Mouse (Mus musculus) ES-E14 (cell line): ENCODE results near the gene Col25a1.

ENCODE experiments used
- HCFC1 ChIP-seq: IDR thresholded peaks from 2 replicates; pipeline ENCODE4 v1.6.1; 2012; ENCODE audit warnings: low read length, inconsistent platforms, borderline replicate concordance; ENCODE audit not compliant: insufficient read depth
- ZC3H11A ChIP-seq: IDR thresholded peaks from 2 replicates; pipeline ENCODE4 v1.6.1; 2012; ENCODE audit warnings: low read depth, mild to moderate bottlenecking, inconsistent platforms, low read length, borderline replicate concordance

DNA sequence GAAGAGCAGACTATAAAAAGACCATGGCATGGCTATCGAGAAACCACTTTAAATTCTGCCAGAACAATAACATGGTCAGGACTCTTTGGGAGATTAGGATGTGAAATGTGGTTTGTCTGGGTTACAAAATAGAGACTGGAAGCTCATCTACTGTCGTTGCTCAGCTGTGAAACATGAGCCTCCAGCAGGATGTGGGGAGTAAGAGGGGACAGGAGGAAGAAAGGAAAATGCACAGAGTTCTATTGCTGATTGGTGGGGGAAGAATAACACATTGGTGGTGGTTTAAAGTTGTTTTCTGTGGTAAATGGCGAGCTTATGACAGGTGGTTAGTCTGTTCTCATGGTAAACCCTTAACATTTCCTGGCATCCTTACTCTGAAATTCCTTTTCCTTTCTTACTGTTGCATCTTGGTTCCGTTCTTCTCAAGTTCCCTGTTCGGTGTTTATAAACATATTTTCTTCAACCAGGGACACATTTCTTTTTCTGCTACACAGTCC, 87.0 kb downstream of the Col25a1 start:
- TF ChIP-seq HCFC1 (no peak), ZC3H11A (no peak)
